Mouse (Mus musculus) ES-E14 (cell line): Measurements from ENCODE around the gene Zcchc8.

Experiments used
- CHD2 ChIP-seq: IDR thresholded peaks from 2 replicates; pipeline ENCODE4 v1.6.1; 2014; ENCODE audit warnings: mild to moderate bottlenecking, low read depth, low read length, inconsistent platforms
- HCFC1 ChIP-seq: IDR thresholded peaks from 2 replicates; pipeline ENCODE4 v1.6.1; 2012; ENCODE audit warnings: low read length, inconsistent platforms, borderline replicate concordance; ENCODE audit not compliant: insufficient read depth
- ZC3H11A ChIP-seq: IDR thresholded peaks from 2 replicates; pipeline ENCODE4 v1.6.1; 2012; ENCODE audit warnings: low read depth, mild to moderate bottlenecking, inconsistent platforms, low read length, borderline replicate concordance

DNA sequence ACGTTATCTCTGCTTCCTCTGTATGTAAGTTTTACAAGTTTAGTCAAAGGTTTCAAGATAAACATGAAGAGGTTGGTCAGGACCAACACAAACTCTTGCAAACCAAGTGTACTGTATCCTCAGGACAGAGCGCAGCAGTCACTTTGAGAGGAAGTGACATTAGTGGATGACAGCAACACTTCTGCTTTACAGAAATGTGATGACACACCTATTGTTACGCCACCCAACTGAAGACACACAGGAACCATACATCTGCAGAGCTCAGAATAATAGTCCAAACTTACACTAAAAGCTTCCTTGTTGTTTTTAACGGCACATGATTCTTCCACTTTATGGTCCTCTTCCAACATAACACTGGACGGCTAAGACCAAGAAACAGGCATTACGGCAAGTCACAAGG, 7.1 kb downstream of the Zcchc8 start:
- no peak for TF ChIP-seq ZC3H11A
- no peak for TF ChIP-seq HCFC1
- no peak for TF ChIP-seq CHD2
